Mouse (Mus musculus) intestine, postnatal 0 days (tissue): ENCODE results near the gene Art3. TPM values are rescaled to one million over a fixed set of nuclear protein-coding genes. Genes with fewer than 3 reads are reported as not detected.

ENCODE experiments used
- ATAC-seq: fragments of 200-750 bp; cut with Nextera tagmentation; 2 replicates; pipeline ENCODE4 v1.8.0; 2017; ENCODE audit warnings: mild to moderate bottlenecking, moderate TSS enrichment, moderate library complexity
- H3K27ac ChIP-seq: fragments of 300-500 bp; sonication (generic); 2 replicates; pipeline ENCODE4 v1.5.1; 2014; ENCODE audit warnings: mild to moderate bottlenecking, low read depth, low read length, moderate library complexity
- H3K27me3 ChIP-seq: fragments of 300-500 bp; sonication (generic); replicated peaks from 2 replicates; pipeline ENCODE4 v1.6.1; 2014; ENCODE audit warnings: low read length, mixed read lengths; ENCODE audit not compliant: control insufficient read depth, insufficient read depth
- H3K36me3 ChIP-seq: fragments of 300-500 bp; sonication (generic); 2 replicates; pipeline ENCODE4 v1.6.1; 2014; ENCODE audit warnings: mild to moderate bottlenecking, moderate library complexity; ENCODE audit not compliant: control insufficient read depth, insufficient read depth
- H3K4me1 ChIP-seq: fragments of 300-500 bp; sonication (generic); replicated peaks from 2 replicates; pipeline ENCODE4 v1.6.1; 2014; ENCODE audit warnings: antibody characterized with exemption, low read length, mixed read lengths; ENCODE audit not compliant: control insufficient read depth, insufficient read depth
- H3K4me2 ChIP-seq: fragments of 300-500 bp; sonication (generic); replicated peaks from 2 replicates; pipeline ENCODE4 v1.6.1; 2014; ENCODE audit warnings: low read depth, mild to moderate bottlenecking, moderate library complexity
- H3K4me3 ChIP-seq: fragments of 300-500 bp; sonication (generic); 2 replicates; pipeline ENCODE4 v1.5.1; 2014; ENCODE audit warnings: low read depth, low read length
- H3K9ac ChIP-seq: fragments of 300-500 bp; sonication (generic); 2 replicates; pipeline ENCODE4 v1.6.1; 2014; ENCODE audit warnings: mild to moderate bottlenecking, low read depth, low read length
- H3K9me3 ChIP-seq: fragments of 300-500 bp; sonication (generic); 2 replicates; pipeline ENCODE4 v1.6.1; 2016; ENCODE audit warnings: mixed run types; ENCODE audit not compliant: control insufficient read depth
- CTCF ChIP-seq: sonication (generic); IDR thresholded peaks from 2 replicates; pipeline ENCODE4 v1.5.1; 2016; ENCODE audit warnings: low read depth, mild to moderate bottlenecking, control low read depth, antibody characterized with exemption, moderate library complexity
- WGBS: fragments of 180-500 bp; shearing (Covaris S2); extraction: QIAGEN DNeasy Blood & Tissue Kit; methylation state at CpG from one replicate; pipeline ENCODE4 v1.1.7; 2014; 5-methylcytosine and 5-hydroxymethylcytosine counted together
- polyA plus RNA-seq: library from polyadenylated mRNA; unstranded; fragments of >200 nt; fragmentation: Nextera tagmentation; extraction: Ambion mirVana; gene quantifications from 2 replicates; pipeline ENCODE4 v1.2.1, GENCODE M21; 2015

Art3 gene
- polyA plus RNA-seq, 1 experiment from 2014 or later: 12.7 TPM

- no peak overlapping the region for H3K27ac ChIP-seq
- no peak for ATAC-seq
- no peak for TF ChIP-seq CTCF
- H3K9ac ChIP-seq: no peak overlapping the region
- peaks cover 79% of the 10 kb centered on the region for H3K36me3 ChIP-seq
- no peaks in the 10 kb centered on the region for H3K4me1 ChIP-seq
- 81% methylated on average over 13 of the region's 13 CpGs for WGBS
- H3K4me2 ChIP-seq: no peak overlapping the region
- no peak overlapping the region for H3K4me3 ChIP-seq
- no peaks in the 10 kb centered on the region for H3K9me3 ChIP-seq
- no peaks in the 10 kb centered on the region for H3K27me3 ChIP-seq
These were observed 29.3 kb upstream of the Art3 start for GRCm38 (mm10) chr5:92302149-92302840.

- 92% methylated on average over 3 of the region's 3 CpGs for WGBS
- Histone ChIP-seq H3K4me1 (peaks cover 6% of the 10 kb centered on the region; the same call in 1 of the 2 replicates), H3K27ac (no peak overlapping the region; the same call in 1 of the 2 replicates), H3K9ac (no peak overlapping the region), H3K4me3 (no peak overlapping the region), H3K9me3 (no peaks in the 10 kb centered on the region), H3K4me2 (no peak overlapping the region), H3K36me3 (peaks cover 66% of the 10 kb centered on the region), H3K27me3 (no peaks in the 10 kb centered on the region)
- TF ChIP-seq CTCF: no peak
- no peak for ATAC-seq
These were observed 27.3 kb upstream of the Art3 start for GRCm38 (mm10) chr5:92304291-92304690.

GRCm38 (mm10) chr5:92309681-92310511, 21.7 kb upstream of the Art3 start, which contains the start of gene Sdad1:
TSS of gene Sdad1 (minus strand) at chr5:92310479.
- Histone ChIP-seq H3K27ac (no peak within 1 kb of the TSS), H3K36me3 (peaks cover 13% of the 10 kb centered on the region; the same call in 1 of the 2 replicates), H3K4me1 (peaks cover 6% of the 10 kb centered on the region; the same call in 1 of the 2 replicates), H3K4me2 (peak within 1 kb of the TSS; percentile 75), H3K4me3 (peak within 1 kb of the TSS; percentile 85), H3K27me3 (no peaks in the 10 kb centered on the region), H3K9ac (peak within 1 kb of the TSS; percentile 79), H3K9me3 (no peaks in the 10 kb centered on the region)
- TF ChIP-seq CTCF: peak; percentile 92
- WGBS: 2% methylated on average over 41 of the region's 41 CpGs
- ATAC-seq: peak; percentile 94

DNA sequence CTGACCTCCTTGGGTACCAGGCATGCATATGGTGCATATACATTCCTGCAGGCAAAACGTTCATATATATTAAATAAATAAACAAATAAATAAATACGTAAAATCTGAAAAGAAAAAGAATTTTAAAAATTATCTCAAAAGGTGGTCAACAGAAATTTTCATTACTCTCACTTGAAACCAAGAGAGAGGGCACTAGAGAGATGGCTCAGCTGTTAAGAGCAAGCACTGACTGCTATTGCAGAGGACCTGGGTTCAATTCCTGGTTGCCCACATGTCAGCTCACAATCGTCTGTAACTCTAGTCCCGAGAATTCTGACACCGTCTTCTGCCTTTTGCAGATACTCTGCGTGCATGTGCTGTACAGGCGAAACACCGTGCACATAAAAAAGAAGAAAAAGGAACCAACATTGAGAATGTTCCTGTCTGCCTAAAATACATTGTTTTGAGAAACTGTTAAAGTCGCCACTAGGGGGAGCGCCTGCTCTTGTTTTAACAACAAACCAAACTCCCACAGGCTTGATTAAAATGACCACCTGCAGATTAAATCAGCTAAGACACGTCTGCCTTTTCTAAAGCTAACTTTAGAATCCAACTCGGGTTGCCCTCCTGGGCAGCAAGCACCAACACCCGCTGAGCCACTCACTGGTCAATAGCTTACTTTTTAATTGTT, 19.4 kb upstream of the Art3 start:
- no peak overlapping the region for H3K4me3 ChIP-seq
- no peak for ATAC-seq
- TF ChIP-seq CTCF: peak; percentile 86
- no peaks in the 10 kb centered on the region for H3K36me3 ChIP-seq
- H3K27me3 ChIP-seq: no peaks in the 10 kb centered on the region
- 14% methylated on average over 13 of the region's 13 CpGs for WGBS
- no peaks in the 10 kb centered on the region for H3K9me3 ChIP-seq
- no peak overlapping the region for H3K9ac ChIP-seq
- H3K4me2 ChIP-seq: no peak overlapping the region
- peaks cover 6% of the 10 kb centered on the region; the same call in 1 of the 2 replicates for H3K4me1 ChIP-seq
- no peak overlapping the region for H3K27ac ChIP-seq

GRCm38 (mm10) chr5:92313776-92314175, 17.9 kb upstream of the Art3 start:
- H3K4me3 ChIP-seq: no peak overlapping the region
- no peak for ATAC-seq
- H3K4me1 ChIP-seq: 0 out of 2 replicates have a peak, but pooled peaks cover under 1% of the 10 kb centered on the region
- H3K27ac ChIP-seq: no peak overlapping the region
- no peaks in the 10 kb centered on the region for H3K9me3 ChIP-seq
- H3K27me3 ChIP-seq: no peaks in the 10 kb centered on the region
- no peaks in the 10 kb centered on the region for H3K36me3 ChIP-seq
- H3K4me2 ChIP-seq: no peak overlapping the region
- no peak for TF ChIP-seq CTCF
- no peak overlapping the region for H3K9ac ChIP-seq
- 36% methylated on average over 7 of the region's 7 CpGs for WGBS

GRCm38 (mm10) chr5:92318119-92318518, 13.5 kb upstream of the Art3 start:
- Histone ChIP-seq H3K9me3 (no peaks in the 10 kb centered on the region), H3K4me3 (no peak overlapping the region), H3K27ac (no peak overlapping the region), H3K27me3 (no peaks in the 10 kb centered on the region), H3K4me1 (no peaks in the 10 kb centered on the region), H3K9ac (no peak overlapping the region), H3K4me2 (no peak overlapping the region), H3K36me3 (no peaks in the 10 kb centered on the region)
- no peak for ATAC-seq
- WGBS: 75% methylated on average over 7 of the region's 7 CpGs
- no peak for TF ChIP-seq CTCF
